Mouse (Mus musculus): ENCODE measurements around the gene Klk10. TPM values are rescaled to one million over a fixed set of nuclear protein-coding genes. Genes with fewer than 3 reads are reported as not detected.
A peak's percentile ranks its signal among the peaks of the same experiment; 100 is the strongest.

Klk10 gene
- polyA plus RNA-seq, 1 experiment from 2014 or later: 6.3 TPM

GRCm38 (mm10) chr7:43774802-43775201 lies 6.0 kb upstream of the Klk10 start:
- no peak overlapping the region for H3K27ac ChIP-seq (ENCODE audit: low read length)
- H3K27me3 ChIP-seq (replicated peaks; ENCODE audit: control insufficient read depth, insufficient read depth, low read length): no peaks in the 10 kb centered on the region
- H3K36me3 ChIP-seq (ENCODE audit: control insufficient read depth, insufficient read depth, low read length): no peaks in the 10 kb centered on the region
- H3K4me2 ChIP-seq (ENCODE audit: low read depth, low read length): no peak overlapping the region
- WGBS: 55% methylated on average over 6 of the region's 6 CpGs
- no peak overlapping the region for H3K4me3 ChIP-seq (ENCODE audit: low read length)
- H3K9ac ChIP-seq (ENCODE audit: low read depth, low read length): no peak overlapping the region
- H3K4me1 ChIP-seq (ENCODE audit: control insufficient read depth, insufficient read depth, low read length): peaks cover 2% of the 10 kb centered on the region
- H3K9me3 ChIP-seq (ENCODE audit: control insufficient read depth, low read length): no peaks in the 10 kb centered on the region
- peak; percentile 77 for ATAC-seq

DNA sequence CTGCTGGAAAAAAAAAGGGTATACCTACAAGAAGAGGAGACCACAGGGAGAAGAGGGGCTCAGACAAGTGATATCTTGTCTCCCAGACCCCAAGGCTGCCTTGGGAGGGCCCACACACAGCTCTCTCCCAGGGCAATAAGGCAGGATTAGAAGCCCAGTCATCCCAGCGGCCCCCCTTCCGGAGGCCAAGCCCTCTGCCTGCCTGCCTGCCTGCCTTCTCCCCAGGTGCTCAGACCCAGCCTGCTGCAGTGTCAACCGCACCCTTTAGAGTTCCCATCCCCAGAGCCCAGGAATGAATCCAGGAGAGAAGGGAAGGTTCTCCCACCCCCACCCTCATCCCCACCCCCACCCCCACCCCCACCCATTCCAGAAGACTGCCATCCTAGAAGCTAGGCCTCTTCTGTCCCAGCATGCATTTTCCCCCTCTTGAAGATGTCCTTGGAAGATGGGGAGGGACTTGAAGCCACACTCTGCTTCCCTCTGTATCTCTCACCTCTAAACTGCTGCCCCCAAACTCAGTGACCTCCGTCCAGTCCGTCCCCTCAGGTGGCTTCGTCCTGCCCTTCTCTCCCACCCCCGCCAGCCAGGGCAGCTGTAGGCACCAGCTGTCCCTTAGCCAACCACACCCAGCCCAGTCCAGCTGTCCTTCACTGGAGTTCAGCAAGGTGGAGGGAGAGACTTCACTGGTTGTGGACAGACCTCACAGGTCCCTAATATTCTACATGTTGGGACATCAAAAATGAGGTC lies 5.4 kb upstream of the Klk10 start:
- no peak overlapping the region for H3K4me3 ChIP-seq (ENCODE audit: low read length)
- no peak overlapping the region for H3K4me2 ChIP-seq (ENCODE audit: low read depth, low read length)
- no peaks in the 10 kb centered on the region for H3K9me3 ChIP-seq (ENCODE audit: control insufficient read depth, low read length)
- H3K4me1 ChIP-seq (ENCODE audit: control insufficient read depth, insufficient read depth, low read length): peaks cover 3% of the 10 kb centered on the region
- WGBS: 41% methylated on average over 7 of the region's 7 CpGs
- no peaks in the 10 kb centered on the region for H3K27me3 ChIP-seq (replicated peaks; ENCODE audit: control insufficient read depth, insufficient read depth, low read length)
- no peak overlapping the region for H3K9ac ChIP-seq (ENCODE audit: low read depth, low read length)
- ATAC-seq: no peak
- no peaks in the 10 kb centered on the region for H3K36me3 ChIP-seq (ENCODE audit: control insufficient read depth, insufficient read depth, low read length)
- no peak overlapping the region for H3K27ac ChIP-seq (ENCODE audit: low read length)

DNA sequence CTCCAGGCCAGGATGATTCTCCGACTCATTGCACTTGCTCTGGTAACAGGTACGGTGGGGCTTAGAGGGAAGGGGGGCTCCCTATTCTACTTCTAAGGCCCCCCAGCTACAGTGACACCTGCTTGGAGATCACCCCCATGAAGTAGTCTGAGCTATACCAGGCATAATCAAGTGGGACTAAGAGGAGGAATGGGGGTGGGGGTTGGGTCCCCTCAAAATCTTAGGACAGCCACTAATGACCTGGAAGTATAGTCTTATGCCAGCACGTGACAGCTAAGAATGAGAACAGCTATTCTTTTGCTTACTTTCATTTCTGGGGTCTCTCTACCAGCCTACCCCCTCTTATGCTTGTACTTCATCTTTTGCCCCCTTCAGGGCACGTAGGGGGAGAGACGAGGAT lies 4.3 kb upstream of the Klk10 start:
- no peak overlapping the region for H3K9ac ChIP-seq (ENCODE audit: low read depth, low read length)
- no peaks in the 10 kb centered on the region for H3K27me3 ChIP-seq (replicated peaks; ENCODE audit: control insufficient read depth, insufficient read depth, low read length)
- H3K9me3 ChIP-seq (ENCODE audit: control insufficient read depth, low read length): no peaks in the 10 kb centered on the region
- peaks cover 7% of the 10 kb centered on the region for H3K4me1 ChIP-seq (ENCODE audit: control insufficient read depth, insufficient read depth, low read length)
- WGBS: 83% methylated on average over 5 of the region's 5 CpGs
- no peaks in the 10 kb centered on the region for H3K36me3 ChIP-seq (ENCODE audit: control insufficient read depth, insufficient read depth, low read length)
- H3K27ac ChIP-seq (ENCODE audit: low read length): no peak overlapping the region
- no peak for ATAC-seq
- no peak overlapping the region for H3K4me2 ChIP-seq (ENCODE audit: low read depth, low read length)
- H3K4me3 ChIP-seq (ENCODE audit: low read length): no peak overlapping the region

DNA sequence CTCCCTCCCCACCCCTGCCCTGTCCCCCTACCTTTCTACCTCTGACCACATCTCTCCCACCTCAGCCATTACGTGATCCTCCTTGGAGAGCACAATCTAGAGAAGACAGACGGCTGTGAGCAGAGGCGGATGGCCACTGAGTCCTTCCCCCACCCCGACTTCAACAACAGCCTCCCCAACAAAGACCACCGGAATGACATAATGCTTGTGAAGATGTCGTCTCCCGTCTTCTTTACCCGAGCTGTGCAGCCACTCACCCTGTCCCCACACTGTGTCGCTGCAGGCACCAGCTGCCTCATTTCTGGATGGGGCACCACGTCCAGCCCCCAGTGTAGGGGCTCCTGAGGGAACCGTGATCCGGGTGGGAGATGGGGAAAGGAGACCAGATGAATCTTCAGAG lies 3.4 kb upstream of the Klk10 start:
- WGBS: 92% methylated on average over 12 of the region's 12 CpGs
- Histone ChIP-seq H3K9me3 (ENCODE audit: control insufficient read depth, low read length) (no peaks in the 10 kb centered on the region), H3K27me3 (replicated peaks; ENCODE audit: control insufficient read depth, insufficient read depth, low read length) (no peaks in the 10 kb centered on the region), H3K4me1 (ENCODE audit: control insufficient read depth, insufficient read depth, low read length) (peaks cover 7% of the 10 kb centered on the region), H3K9ac (ENCODE audit: low read depth, low read length) (no peak overlapping the region), H3K4me2 (ENCODE audit: low read depth, low read length) (no peak overlapping the region), H3K27ac (ENCODE audit: low read length) (no peak overlapping the region), H3K36me3 (ENCODE audit: control insufficient read depth, insufficient read depth, low read length) (no peaks in the 10 kb centered on the region), H3K4me3 (ENCODE audit: low read length) (no peak overlapping the region)
- no peak for ATAC-seq

DNA sequence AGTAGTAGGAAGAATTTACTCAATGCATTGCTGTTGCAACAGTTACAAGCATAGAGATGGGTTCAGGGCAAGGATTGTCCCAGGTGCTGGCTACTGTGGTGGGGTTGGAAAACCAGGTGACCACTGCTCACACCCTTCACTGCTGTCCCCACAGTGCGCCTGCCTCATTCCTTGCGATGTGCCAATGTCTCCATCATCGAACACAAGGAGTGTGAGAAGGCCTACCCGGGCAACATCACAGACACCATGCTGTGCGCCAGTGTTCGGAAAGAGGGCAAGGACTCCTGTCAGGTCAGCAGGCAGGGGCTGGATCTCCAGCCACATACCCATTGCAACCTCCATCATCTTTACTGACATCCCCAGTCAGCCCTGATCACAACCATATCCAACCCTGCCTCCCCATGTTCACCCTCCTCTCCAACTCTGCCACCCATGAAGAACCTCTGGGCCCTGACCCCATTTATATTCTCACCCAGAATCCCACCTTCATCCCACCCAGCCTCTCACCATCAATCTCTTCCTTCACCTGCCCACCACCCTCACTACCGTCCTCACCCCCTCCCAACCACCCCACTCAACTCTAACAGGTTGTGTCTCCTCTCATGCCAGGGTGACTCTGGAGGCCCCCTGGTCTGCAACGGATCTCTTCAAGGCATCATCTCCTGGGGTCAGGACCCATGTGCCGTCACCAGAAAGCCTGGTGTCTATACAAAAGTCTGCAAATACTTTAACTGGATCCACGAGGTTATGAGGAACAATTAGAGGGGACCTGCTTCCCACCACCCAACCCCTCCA lies 2.5 kb upstream of the Klk10 start:
- 87% methylated on average over 10 of the region's 10 CpGs for WGBS
- ATAC-seq: no peak
- Histone ChIP-seq H3K9ac (ENCODE audit: low read depth, low read length) (no peak overlapping the region), H3K4me3 (ENCODE audit: low read length) (no peak overlapping the region), H3K27ac (ENCODE audit: low read length) (no peak overlapping the region), H3K9me3 (ENCODE audit: control insufficient read depth, low read length) (no peaks in the 10 kb centered on the region), H3K4me1 (ENCODE audit: control insufficient read depth, insufficient read depth, low read length) (peaks cover 11% of the 10 kb centered on the region), H3K27me3 (replicated peaks; ENCODE audit: control insufficient read depth, insufficient read depth, low read length) (peaks cover 5% of the 10 kb centered on the region; the same call in 1 of the 2 replicates), H3K36me3 (ENCODE audit: control insufficient read depth, insufficient read depth, low read length) (no peaks in the 10 kb centered on the region), H3K4me2 (ENCODE audit: low read depth, low read length) (no peak overlapping the region)

DNA sequence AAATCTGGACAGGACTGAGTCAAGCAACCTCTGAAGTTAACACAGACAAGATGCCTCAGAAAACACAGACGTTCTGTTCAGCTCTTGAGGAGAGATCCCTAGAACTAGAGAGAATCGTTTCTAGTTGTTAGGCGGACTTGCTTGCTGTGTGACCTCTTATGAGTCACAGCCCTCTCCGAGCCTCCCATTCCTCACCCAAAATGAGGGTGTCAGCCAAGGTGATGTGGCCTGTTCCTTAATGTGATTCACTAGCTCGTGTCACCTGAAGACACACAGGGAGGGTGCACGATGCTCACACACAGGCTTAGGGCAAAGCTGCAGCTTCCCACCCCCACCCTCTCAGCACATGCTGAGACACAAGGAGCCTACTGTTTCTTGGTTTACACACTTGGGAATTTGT lies 594 bp upstream of the Klk10 start:
- H3K4me2 ChIP-seq (ENCODE audit: low read depth, low read length): 0 out of 2 replicates have a peak overlapping the region, but pooled peaks have one; percentile 9
- H3K4me1 ChIP-seq (ENCODE audit: control insufficient read depth, insufficient read depth, low read length): peaks cover 11% of the 10 kb centered on the region; the same call in 1 of the 2 replicates
- no peak overlapping the region for H3K27ac ChIP-seq (ENCODE audit: low read length)
- no peaks in the 10 kb centered on the region for H3K9me3 ChIP-seq (ENCODE audit: control insufficient read depth, low read length)
- H3K27me3 ChIP-seq (replicated peaks; ENCODE audit: control insufficient read depth, insufficient read depth, low read length): peaks cover 5% of the 10 kb centered on the region; the same call in 1 of the 2 replicates
- no peaks in the 10 kb centered on the region for H3K36me3 ChIP-seq (ENCODE audit: control insufficient read depth, insufficient read depth, low read length)
- WGBS: 54% methylated on average over 6 of the region's 6 CpGs
- no peak overlapping the region for H3K9ac ChIP-seq (ENCODE audit: low read depth, low read length)
- ATAC-seq: 0 out of 2 replicates have a peak, but pooled peaks have one; percentile 10
- H3K4me3 ChIP-seq (ENCODE audit: low read length): no peak overlapping the region

DNA sequence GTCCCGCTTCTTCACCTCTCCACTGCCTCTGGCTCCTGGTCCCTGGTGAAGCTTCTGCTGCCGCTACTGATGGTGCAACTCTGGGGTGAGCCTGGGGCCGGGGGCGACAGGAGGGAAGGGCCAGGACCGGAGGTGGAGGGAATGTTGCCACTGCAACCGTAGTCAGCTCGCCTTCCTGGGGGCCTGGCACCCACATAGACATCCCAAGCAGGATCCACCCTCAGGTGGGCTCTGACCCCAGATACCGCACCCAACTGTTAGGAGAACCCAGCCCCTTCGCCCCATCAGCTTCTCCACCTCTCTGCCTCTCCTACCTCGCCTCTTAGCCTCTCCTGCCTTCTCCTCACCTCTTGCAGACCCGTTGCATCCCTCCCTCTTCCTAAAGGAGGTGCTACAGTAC lies 706 bp downstream of the Klk10 start:
- no peaks in the 10 kb centered on the region for H3K9me3 ChIP-seq (ENCODE audit: control insufficient read depth, low read length)
- H3K9ac ChIP-seq (ENCODE audit: low read depth, low read length): no peak overlapping the region
- no peaks in the 10 kb centered on the region for H3K36me3 ChIP-seq (ENCODE audit: control insufficient read depth, insufficient read depth, low read length)
- no peak overlapping the region for H3K4me3 ChIP-seq (ENCODE audit: low read length)
- peaks cover 5% of the 10 kb centered on the region; the same call in 1 of the 2 replicates for H3K27me3 ChIP-seq (replicated peaks; ENCODE audit: control insufficient read depth, insufficient read depth, low read length)
- no peak overlapping the region for H3K4me2 ChIP-seq (ENCODE audit: low read depth, low read length)
- 86% methylated on average over 11 of the region's 11 CpGs for WGBS
- peaks cover 9% of the 10 kb centered on the region; the same call in 1 of the 2 replicates for H3K4me1 ChIP-seq (ENCODE audit: control insufficient read depth, insufficient read depth, low read length)
- H3K27ac ChIP-seq (ENCODE audit: low read length): no peak overlapping the region
- ATAC-seq: no peak

DNA sequence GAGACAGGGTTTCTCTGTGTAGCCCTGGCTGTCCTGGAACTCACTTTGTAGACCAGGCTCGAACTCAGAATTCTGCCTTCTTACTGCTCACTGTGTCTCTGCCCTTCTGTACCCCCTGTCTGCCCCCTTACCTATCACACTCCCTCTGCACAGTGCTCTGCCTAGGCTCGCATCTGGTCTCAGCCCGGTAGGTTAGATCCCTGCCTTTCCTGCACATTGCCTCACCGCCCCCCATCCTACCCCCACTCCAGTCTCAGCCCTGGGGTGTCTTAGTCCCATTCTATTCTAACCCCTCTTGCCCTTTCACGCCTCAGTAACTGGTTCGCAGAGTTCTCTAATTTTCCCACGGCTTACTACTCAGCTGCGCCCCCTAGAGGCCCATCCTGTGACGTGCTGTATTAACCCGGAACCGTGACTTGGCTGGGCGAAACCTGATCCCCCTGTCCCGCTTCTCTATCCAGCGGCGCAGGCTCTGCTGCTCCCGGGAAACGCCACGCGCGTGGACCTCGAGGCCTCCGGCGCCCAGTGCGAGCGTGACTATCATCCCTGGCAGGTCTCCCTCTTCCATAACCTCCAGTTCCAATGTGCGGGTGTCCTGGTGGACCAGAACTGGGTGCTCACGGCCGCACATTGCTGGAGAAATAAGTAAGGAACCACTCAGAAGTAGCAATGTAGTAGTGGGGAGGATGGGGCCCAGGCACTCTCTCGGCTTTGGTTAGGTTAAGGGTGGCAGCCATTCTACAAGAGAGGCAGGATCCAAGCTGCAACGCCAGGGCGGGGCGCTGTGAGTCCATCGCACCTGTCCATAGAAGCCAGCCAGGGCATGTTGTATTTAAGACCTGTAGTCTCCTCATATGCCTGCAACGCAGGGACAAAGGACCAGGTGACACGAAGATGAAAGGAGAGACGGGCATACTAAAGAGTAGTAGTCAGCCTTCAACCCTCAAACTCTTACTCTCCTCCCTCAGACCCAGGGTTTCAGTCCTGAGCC lies 1.7 kb downstream of the Klk10 start:
- H3K9ac ChIP-seq (ENCODE audit: low read depth, low read length): peak overlapping the region; percentile 62
- no peak overlapping the region for H3K27ac ChIP-seq (ENCODE audit: low read length)
- ATAC-seq: peak; percentile 85

More for the DNA sequence above, 1.7 kb downstream of the Klk10 start:
- 8% methylated on average over 36 of the region's 36 CpGs for WGBS
- H3K4me2 ChIP-seq (ENCODE audit: low read depth, low read length): peak overlapping the region; percentile 87
- H3K27me3 ChIP-seq (replicated peaks; ENCODE audit: control insufficient read depth, insufficient read depth, low read length): peaks cover 5% of the 10 kb centered on the region; the same call in 1 of the 2 replicates
- H3K4me1 ChIP-seq (ENCODE audit: control insufficient read depth, insufficient read depth, low read length): peaks cover 9% of the 10 kb centered on the region; the same call in 1 of the 2 replicates
- H3K4me3 ChIP-seq (ENCODE audit: low read length): peak overlapping the region; percentile 41
- no peaks in the 10 kb centered on the region for H3K9me3 ChIP-seq (ENCODE audit: control insufficient read depth, low read length)
- H3K36me3 ChIP-seq (ENCODE audit: control insufficient read depth, insufficient read depth, low read length): no peaks in the 10 kb centered on the region
